Mouse (Mus musculus) cerebellum, adult 2 months (tissue): ENCODE results near the gene Acss1.

Source experiments
- CTCF ChIP-seq: fragments of 200-500 bp; IDR thresholded peaks from 2 replicates; pipeline ENCODE4 v1.5.1; 2011; ENCODE audit warnings: low read depth, mild to moderate bottlenecking, control low read depth, low read length, moderate library complexity, borderline replicate concordance; ENCODE audit not compliant: insufficient read depth
- POLR2A ChIP-seq: fragments of 200-500 bp; IDR thresholded peaks from 2 replicates; pipeline ENCODE4 v1.6.1; 2011; ENCODE audit warnings: low read length, control low read depth, borderline replicate concordance; ENCODE audit not compliant: insufficient read depth

DNA sequence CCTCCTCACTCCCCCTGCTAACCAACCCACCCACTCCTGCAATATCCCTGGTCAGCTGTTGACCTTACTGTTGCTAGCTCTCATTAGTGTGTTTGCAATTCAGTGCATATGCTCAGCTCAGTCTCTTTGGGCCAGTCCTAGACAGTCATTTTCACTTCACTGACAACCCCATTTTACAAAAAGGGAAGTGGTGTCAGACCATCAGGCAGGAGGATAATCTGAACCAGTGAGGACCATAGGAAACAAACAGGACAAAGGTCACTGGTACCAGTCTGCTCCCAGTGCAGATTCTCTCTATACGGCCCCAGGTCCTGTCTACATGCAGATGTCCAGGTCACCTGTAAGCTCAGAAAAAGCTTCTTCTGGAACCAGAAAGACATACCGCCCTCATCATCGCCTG is 12.2 kb downstream of the Acss1 start:
- TF ChIP-seq CTCF: no peak
- no peak for TF ChIP-seq POLR2A
